Mouse (Mus musculus) urinary bladder, adult 18-20 months (tissue): Measurements from ENCODE around the gene Insig1.

Experiments
- DNase-seq, 2 experiments: peaks; one replicate each; pipeline ENCODE4 v3.0.0; 2022; ENCODE audit warnings: low spot score in 2 of 2, mixed read lengths in 2 of 2

Insig1 gene

GRCm38 (mm10) chr5:28118531-28118925 lies 47.4 kb downstream of the Insig1 start:
- no peak for DNase-seq

- DNase-seq, result no peak
Measured at GRCm38 (mm10) chr5:28119576-28119975, 48.4 kb downstream of the Insig1 start.

- DNase-seq, result peak; percentile 30 to 46
Measured at GRCm38 (mm10) chr5:28122491-28123454, 51.6 kb downstream of the Insig1 start.

- no peak for DNase-seq
Measured at GRCm38 (mm10) chr5:28123455-28123825, 52.3 kb downstream of the Insig1 start.

GRCm38 (mm10) chr5:28124321-28125230 lies 53.4 kb downstream of the Insig1 start:
- peak in 1 of 2 experiments; percentile 7 for DNase-seq
